Mouse (Mus musculus) left cerebral cortex, adult 2 months (tissue): ENCODE measurements around the gene Ccdc105. TPM values are rescaled to one million over a fixed set of nuclear protein-coding genes. Genes with fewer than 3 reads are reported as not detected.

Experiments used
- DNase-seq, 2 experiments: peaks; one replicate each; pipeline ENCODE4 v3.0.0; 2021 to 2022; ENCODE audit warnings: low spot score in 2 of 2, mixed read lengths in 1 of 2; ENCODE audit errors: extremely low spot score in 1 of 2
- H3K27ac ChIP-seq: fragments of 200-600 bp; 2 replicates; pipeline ENCODE4 v1.8.1; 2022
- H3K4me3 ChIP-seq: fragments of 200-600 bp; 2 replicates; pipeline ENCODE4 v1.8.1; 2022
- CTCF ChIP-seq: fragments of 200-600 bp; IDR thresholded peaks from 2 replicates; pipeline ENCODE4 v1.8.1; 2022; ENCODE audit warnings: antibody characterized with exemption, mild to moderate bottlenecking, moderate library complexity
- intact Hi-C: fragments of 180-260 bp; cut with DNase I; formaldehyde crosslinking; loops from one replicate; pipeline ENCODE4 v1.15.1; 2025
- total RNA-seq, 2 experiments: library from RNA; stranded (reverse); gene quantifications; 2 replicates each; pipeline ENCODE4 v1.2.3; 2021

Gene Ccdc105
- total RNA-seq, 2 experiments from 2014 or later, result 0.59 to 0.79 TPM

GRCm38 (mm10) chr10:78747035-78747721 lies 5.7 kb downstream of the Ccdc105 start:
- H3K4me3 ChIP-seq, result peak overlapping the region; percentile 42
- no peak for TF ChIP-seq CTCF
- peak; percentile 25 to 41 for DNase-seq
- peak overlapping the region; percentile 50 for H3K27ac ChIP-seq
- intact Hi-C loops, result loop anchor here (5.0 kb wide), 1 partner anchor 115 kb away; no protein-coding TSS in a partner anchor

DNA sequence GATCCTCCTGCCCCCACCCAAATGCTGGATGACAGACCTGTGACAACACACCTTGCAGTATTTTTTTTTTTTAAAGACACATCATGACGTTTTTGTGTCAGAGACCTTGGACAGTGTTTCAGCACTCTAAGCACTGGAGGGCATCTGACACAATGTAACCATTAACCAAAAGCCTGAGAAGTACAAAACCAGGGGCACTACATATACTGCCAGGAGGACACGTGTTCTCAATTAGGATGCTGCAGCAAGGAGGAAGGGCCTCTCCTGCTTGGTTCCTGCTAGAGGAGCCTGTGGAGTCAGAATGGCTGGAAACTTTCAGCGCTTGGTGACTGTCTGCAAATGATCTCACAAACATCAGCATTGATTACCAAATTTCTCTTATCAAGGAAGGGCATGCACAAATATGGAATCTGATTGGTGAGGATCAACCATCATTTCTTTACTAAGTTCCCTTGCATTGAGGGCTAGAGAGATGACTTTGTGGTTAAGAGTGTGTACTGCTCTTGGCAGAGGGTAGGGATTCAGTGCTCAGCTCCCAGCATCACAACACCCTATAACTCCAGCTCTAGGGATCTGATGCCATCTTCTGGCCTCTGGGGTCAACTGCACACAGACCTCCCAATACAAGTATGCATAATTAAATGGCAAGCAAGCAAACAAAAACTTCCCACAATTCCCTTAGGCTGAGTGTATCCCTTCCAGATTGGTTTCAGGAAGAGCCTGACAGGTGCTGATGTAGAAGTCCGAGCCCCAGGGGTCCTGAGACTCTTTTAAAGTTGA lies 7.2 kb downstream of the Ccdc105 start:
- Histone ChIP-seq H3K4me3 (no peak overlapping the region), H3K27ac (no peak overlapping the region)
- no peak for DNase-seq
- intact Hi-C loops, result loop anchor here (5.0 kb wide), 1 partner anchor 113 kb away; no protein-coding TSS in a partner anchor
- peak; percentile 13 for TF ChIP-seq CTCF

- no peak; the same call in 1 of the 2 replicates for TF ChIP-seq CTCF
- H3K4me3 ChIP-seq, result no peak overlapping the region
- H3K27ac ChIP-seq, result no peak overlapping the region
- intact Hi-C loops, result no loop called here
- no peak for DNase-seq
These were observed 9.1 kb downstream of the Ccdc105 start for GRCm38 (mm10) chr10:78743721-78744120.

- Histone ChIP-seq H3K4me3 (no peak overlapping the region), H3K27ac (no peak overlapping the region)
- no peak for DNase-seq
- intact Hi-C loops, result no loop called here
- no peak for TF ChIP-seq CTCF
These were observed 13.0 kb downstream of the Ccdc105 start for GRCm38 (mm10) chr10:78739821-78740220.

GRCm38 (mm10) chr10:78727876-78728275 lies 25.0 kb downstream of the Ccdc105 start:
- no peak for TF ChIP-seq CTCF
- no peak for DNase-seq
- intact Hi-C loops, result loop anchor here (10.0 kb wide), 1 partner anchor 213 kb away; the partner anchor contains the start of gene Olfr1358
- Histone ChIP-seq H3K4me3 (no peak overlapping the region), H3K27ac (no peak overlapping the region)

- no peak for TF ChIP-seq CTCF
- Histone ChIP-seq H3K4me3 (no peak overlapping the region), H3K27ac (no peak overlapping the region)
- no peak for DNase-seq
- intact Hi-C loops, result loop anchor here (10.0 kb wide), 1 partner anchor 212 kb away; the partner anchor contains the start of gene Olfr1358
These were observed 25.8 kb downstream of the Ccdc105 start for GRCm38 (mm10) chr10:78727035-78727434.

DNA sequence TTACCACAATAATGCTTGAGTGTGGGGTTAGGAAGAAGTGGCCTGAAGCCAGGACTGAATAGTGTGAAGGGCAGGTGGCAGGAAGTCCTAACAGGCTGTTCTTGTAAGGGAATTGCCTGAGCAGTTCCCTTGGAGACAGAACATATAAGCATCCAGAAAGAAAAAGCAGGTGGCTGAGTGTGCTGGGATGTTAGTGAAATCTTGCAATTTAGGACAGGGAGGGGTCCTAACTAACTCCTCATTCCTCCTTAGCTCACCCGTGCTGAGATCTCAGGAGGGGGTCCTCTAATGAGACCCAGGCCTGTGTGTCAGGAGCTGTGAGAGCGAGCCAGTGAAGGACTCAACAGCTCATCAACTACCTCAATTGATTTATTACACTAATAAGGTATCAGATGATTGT lies 29.4 kb downstream of the Ccdc105 start:
- DNase-seq, result no peak
- no peak for TF ChIP-seq CTCF
- H3K4me3 ChIP-seq, result no peak overlapping the region

GRCm38 (mm10) chr10:78722654-78723053 lies 30.2 kb downstream of the Ccdc105 start:
- intact Hi-C loops, result loop anchor here (10.0 kb wide), 1 partner anchor 208 kb away; the partner anchor contains the start of gene Olfr1358
- Histone ChIP-seq H3K4me3 (no peak overlapping the region), H3K27ac (no peak overlapping the region)
- peak in 1 of 2 experiments; percentile 23 for DNase-seq
- no peak for TF ChIP-seq CTCF

More for the DNA sequence above, 29.4 kb downstream of the Ccdc105 start:
- no peak overlapping the region for H3K27ac ChIP-seq
- intact Hi-C loops, result loop anchor here (10.0 kb wide), 1 partner anchor 209 kb away; the partner anchor contains the start of gene Olfr1358

DNA sequence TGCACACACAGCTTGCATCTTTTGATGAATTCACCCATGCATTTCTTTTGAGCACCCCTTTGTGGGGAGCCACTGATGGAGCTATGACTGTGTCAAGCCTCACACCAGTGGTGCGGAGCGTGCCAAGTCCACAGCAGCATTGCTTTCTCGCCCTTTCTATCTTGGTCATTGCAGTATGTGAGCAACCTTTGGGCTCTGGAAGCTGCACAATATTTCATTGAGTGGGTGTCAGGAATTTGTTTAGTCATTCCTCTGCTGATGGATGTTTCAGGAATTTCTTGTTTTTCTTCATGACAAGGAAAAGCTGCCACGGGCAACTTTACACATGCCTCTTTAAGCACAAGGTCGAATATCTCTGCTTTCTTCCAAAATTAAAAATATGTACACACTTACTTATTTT lies 30.8 kb downstream of the Ccdc105 start:
- Histone ChIP-seq H3K27ac (no peak overlapping the region), H3K4me3 (no peak overlapping the region)
- DNase-seq, result no peak
- intact Hi-C loops, result loop anchor here (10.0 kb wide), 1 partner anchor 207 kb away; the partner anchor contains the start of gene Olfr1358
- TF ChIP-seq CTCF, result no peak

GRCm38 (mm10) chr10:78718056-78718455 lies 34.8 kb downstream of the Ccdc105 start, which contains the start of gene Casp14:
Gene Casp14, minus strand, starts transcription at chr10:78718294.
- intact Hi-C loops, result no loop called here
- Histone ChIP-seq H3K4me3 (no peak within 1 kb of the TSS), H3K27ac (no peak within 1 kb of the TSS)
- TF ChIP-seq CTCF, result no peak
- DNase-seq, result no peak

DNA sequence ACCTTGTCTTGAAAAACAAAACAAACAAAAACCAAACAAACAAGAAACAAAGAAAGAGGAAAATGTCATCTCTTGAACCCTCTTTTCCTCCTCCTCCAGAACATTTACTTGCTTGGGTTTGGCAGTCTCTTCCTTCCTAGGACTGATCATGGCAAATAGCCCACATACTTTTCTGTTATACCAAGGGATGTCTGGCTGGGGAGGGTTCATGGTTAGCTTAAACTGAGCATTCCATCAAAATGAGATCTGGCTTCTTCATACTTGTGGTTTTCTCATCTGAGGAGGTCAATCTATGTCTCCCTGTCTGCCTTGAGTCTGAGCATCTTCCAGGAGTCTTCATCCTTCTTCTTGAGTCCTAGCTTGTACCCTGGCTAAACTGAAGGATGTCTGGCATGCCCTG lies 36.6 kb downstream of the Ccdc105 start:
- TF ChIP-seq CTCF, result no peak
- Histone ChIP-seq H3K4me3 (no peak overlapping the region), H3K27ac (no peak overlapping the region)
- DNase-seq, result no peak
- intact Hi-C loops, result no loop called here

DNA sequence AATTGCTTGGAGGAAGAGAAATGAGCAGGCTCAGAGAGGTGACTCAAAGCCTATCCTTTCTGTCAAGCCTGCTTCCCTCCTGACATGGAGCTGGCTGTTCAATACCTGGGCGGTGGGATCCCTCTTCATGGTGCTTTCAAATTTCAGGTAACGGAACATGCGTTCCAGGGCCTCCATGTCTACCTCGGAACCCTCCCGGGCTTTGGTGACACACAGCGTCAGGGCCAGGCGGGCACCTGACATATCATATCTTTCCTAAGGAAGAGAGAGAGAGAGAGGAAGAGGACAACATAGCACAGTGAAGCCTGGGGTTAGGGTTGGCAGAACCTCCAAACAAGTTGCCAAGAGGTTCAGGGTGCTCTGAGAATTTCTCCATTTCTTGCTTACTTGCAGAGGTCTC lies 37.7 kb downstream of the Ccdc105 start:
- no peak overlapping the region for H3K4me3 ChIP-seq
- TF ChIP-seq CTCF, result no peak
- DNase-seq, result no peak
- H3K27ac ChIP-seq, result no peak overlapping the region
- intact Hi-C loops, result no loop called here
